Mouse (Mus musculus) ES-E14 (cell line): Measurements from ENCODE around the gene Gm20532. TPM values are rescaled to one million over a fixed set of nuclear protein-coding genes. Genes with fewer than 3 reads are reported as not detected.

Experiments
- DNase-seq: peaks from one replicate; pipeline ENCODE4 v3.0.0-alpha.2; 2013; ENCODE audit warnings: low read depth, low spot score
- H3K27ac ChIP-seq: 2 replicates; pipeline ENCODE4 v1.5.1; 2012; ENCODE audit warnings: low read depth, mild to moderate bottlenecking, low read length, moderate library complexity, mixed read lengths; ENCODE audit not compliant: poor library complexity, insufficient read depth, severe bottlenecking
- H3K36me3 ChIP-seq: 2 replicates; pipeline ENCODE4 v1.6.1; 2012; ENCODE audit warnings: mild to moderate bottlenecking, low read length, moderate library complexity, mixed read lengths; ENCODE audit not compliant: control insufficient read depth, poor library complexity, insufficient read depth, severe bottlenecking
- H3K4me1 ChIP-seq, 2 experiments: fragments of 150-350 bp in 1 of 2; sonication (generic) in 1 of 2; 2 replicates each; pipeline ENCODE4 v1.6.1; 2012; ENCODE audit warnings: low read length in 2 of 2, mild to moderate bottlenecking in 1 of 2, mixed read lengths in 1 of 2; ENCODE audit not compliant: control insufficient read depth in 2 of 2, insufficient read depth in 2 of 2, poor library complexity in 1 of 2
- H3K4me3 ChIP-seq, 2 experiments: fragments of 150-350 bp in 1 of 2; sonication (generic) in 1 of 2; 2 replicates each; pipeline ENCODE4 v1.5.1; 2012; ENCODE audit warnings: low read length in 2 of 2, low read depth in 1 of 2, mild to moderate bottlenecking in 1 of 2, mixed read lengths in 1 of 2; ENCODE audit not compliant: insufficient read depth in 1 of 2, poor library complexity in 1 of 2, severe bottlenecking in 1 of 2
- H3K9ac ChIP-seq: 2 replicates; pipeline ENCODE4 v1.6.1; 2012; ENCODE audit warnings: low read depth, mild to moderate bottlenecking, low read length, mixed read lengths; ENCODE audit not compliant: poor library complexity, insufficient read depth, severe bottlenecking
- H3K9me3 ChIP-seq: fragments of 150-350 bp; sonication (generic); 2 replicates; pipeline ENCODE4 v1.6.1; 2012; ENCODE audit warnings: low read depth, mild to moderate bottlenecking, low read length; ENCODE audit not compliant: control insufficient read depth, insufficient read depth
- CHD2 ChIP-seq: IDR thresholded peaks from 2 replicates; pipeline ENCODE4 v1.6.1; 2014; ENCODE audit warnings: mild to moderate bottlenecking, low read depth, low read length, inconsistent platforms
- HCFC1 ChIP-seq: IDR thresholded peaks from 2 replicates; pipeline ENCODE4 v1.6.1; 2012; ENCODE audit warnings: low read length, inconsistent platforms, borderline replicate concordance; ENCODE audit not compliant: insufficient read depth
- MAFK ChIP-seq: IDR thresholded peaks from 2 replicates; pipeline ENCODE4 v1.6.1; 2014; ENCODE audit warnings: mild to moderate bottlenecking, low read depth, low read length, inconsistent platforms; ENCODE audit not compliant: insufficient read depth
- ZC3H11A ChIP-seq: IDR thresholded peaks from 2 replicates; pipeline ENCODE4 v1.6.1; 2012; ENCODE audit warnings: low read depth, mild to moderate bottlenecking, inconsistent platforms, low read length, borderline replicate concordance
- ZNF384 ChIP-seq: IDR thresholded peaks from 2 replicates; pipeline ENCODE4 v1.6.1; 2012; ENCODE audit warnings: low read depth, low read length, inconsistent platforms
- in situ Hi-C, 2 experiments: fragments of 600-800 bp; cut with MboI; formaldehyde crosslinking; loops; one replicate each; pipeline ENCODE4 v1.15.1; 2025; ENCODE audit warnings: low sequenced_read_pairs in 2 of 2, inconsistent platforms in 1 of 2; ENCODE audit not compliant: unreplicated experiment in 2 of 2
- total RNA-seq: library from RNA; depleted of rRNA; stranded (reverse); fragments of 300-350 nt; gene quantifications from 2 replicates; pipeline ENCODE4 v1.2.3, GENCODE M21; 2012

The Gm20532 gene
- total RNA-seq, 1 experiment, result not detected

- Histone ChIP-seq H3K4me3 (no peak overlapping the region), H3K4me1 (peaks cover 0 to 21% of the 10 kb centered on the region in 2 experiments; a peak in 3 of 4 replicates)
- in situ Hi-C loops, result no loop called here
Observed at GRCm38 (mm10) chr2:26576462-26576861, 10.0 kb upstream of the Gm20532 start.

GRCm38 (mm10) chr2:26578369-26578768 is 8.1 kb upstream of the Gm20532 start:
- Histone ChIP-seq H3K4me3 (no peak overlapping the region), H3K27ac (peak overlapping the region; percentile 8; the same call in 1 of the 2 replicates), H3K4me1 (peaks cover 2 to 25% of the 10 kb centered on the region in 2 experiments; a peak in 3 of 4 replicates), H3K36me3 (no peaks in the 10 kb centered on the region), H3K9ac (peak overlapping the region; percentile 30; the same call in 1 of the 2 replicates), H3K9me3 (no peaks in the 10 kb centered on the region)
- no peak for DNase-seq
- TF ChIP-seq ZC3H11A (no peak), CHD2 (no peak), MAFK (no peak), HCFC1 (no peak), ZNF384 (no peak)
- in situ Hi-C loops, result no loop called here

More at GRCm38 (mm10) chr2:26576462-26576861, 10.0 kb upstream of the Gm20532 start:
- TF ChIP-seq ZC3H11A (no peak), MAFK (no peak), HCFC1 (no peak), ZNF384 (no peak), CHD2 (no peak)
- H3K27ac ChIP-seq, result no peak overlapping the region
- H3K9ac ChIP-seq, result no peak overlapping the region; the same call in 1 of the 2 replicates
- no peak for DNase-seq
- no peaks in the 10 kb centered on the region for H3K36me3 ChIP-seq
- H3K9me3 ChIP-seq, result no peaks in the 10 kb centered on the region

GRCm38 (mm10) chr2:26579714-26580113 is 6.7 kb upstream of the Gm20532 start, which contains the start of gene Egfl7:
Gene Egfl7 (plus strand): TSS chr2:26580014.
- TF ChIP-seq MAFK (no peak), CHD2 (no peak), HCFC1 (no peak), ZNF384 (no peak), ZC3H11A (no peak)
- in situ Hi-C loops, result no loop called here
- Histone ChIP-seq H3K36me3 (no peaks in the 10 kb centered on the region), H3K4me1 (peaks cover 2 to 28% of the 10 kb centered on the region in 2 experiments; a peak in 3 of 4 replicates), H3K9me3 (no peaks in the 10 kb centered on the region), H3K9ac (no peak within 1 kb of the TSS), H3K27ac (no peak within 1 kb of the TSS), H3K4me3 (no peak within 1 kb of the TSS)
- no peak for DNase-seq

- Histone ChIP-seq H3K36me3 (no peaks in the 10 kb centered on the region), H3K9ac (no peak overlapping the region), H3K4me3 (no peak overlapping the region), H3K4me1 (peaks cover 2 to 30% of the 10 kb centered on the region in 2 experiments; a peak in 2 of 4 replicates), H3K9me3 (no peaks in the 10 kb centered on the region), H3K27ac (no peak overlapping the region)
- DNase-seq, result no peak
- in situ Hi-C loops, result no loop called here
- no peak for TF ChIP-seq HCFC1
- TF ChIP-seq CHD2, result no peak
- TF ChIP-seq ZC3H11A, result no peak
- no peak for TF ChIP-seq MAFK
- TF ChIP-seq ZNF384, result no peak
Observed at GRCm38 (mm10) chr2:26580751-26581150, 5.7 kb upstream of the Gm20532 start.

GRCm38 (mm10) chr2:26582203-26582602 is 4.2 kb upstream of the Gm20532 start:
- no peaks in the 10 kb centered on the region for H3K9me3 ChIP-seq
- in situ Hi-C loops, result no loop called here
- TF ChIP-seq HCFC1 (no peak), ZNF384 (no peak), MAFK (no peak), CHD2 (peak; percentile 82), ZC3H11A (no peak)
- peak overlapping the region; percentile 27; the same call in 1 of the 2 replicates for H3K9ac ChIP-seq
- H3K27ac ChIP-seq, result no peak overlapping the region
- H3K4me1 ChIP-seq, result peaks cover 2 to 24% of the 10 kb centered on the region in 2 experiments; a peak in 2 of 4 replicates
- no peaks in the 10 kb centered on the region for H3K36me3 ChIP-seq
- DNase-seq, result no peak
- H3K4me3 ChIP-seq, result peak overlapping the region; percentile 22 to 70
